Mouse (Mus musculus) cerebellum, adult 2 months (tissue): ENCODE measurements at regions not wholly inside any gene's neighbourhood (a gene's known extent, or its start where the extent isn't known, plus 50 kb on each side); places are given as distances from the start of the nearest gene placed in this dataset.

ENCODE experiments used
- CTCF ChIP-seq: fragments of 200-500 bp; IDR thresholded peaks from 2 replicates; pipeline ENCODE4 v1.5.1; 2011; ENCODE audit warnings: low read depth, mild to moderate bottlenecking, control low read depth, low read length, moderate library complexity, borderline replicate concordance; ENCODE audit not compliant: insufficient read depth
- POLR2A ChIP-seq: fragments of 200-500 bp; IDR thresholded peaks from 2 replicates; pipeline ENCODE4 v1.6.1; 2011; ENCODE audit warnings: low read length, control low read depth, borderline replicate concordance; ENCODE audit not compliant: insufficient read depth

- TF ChIP-seq CTCF (peak; percentile 57), POLR2A (no peak)
Measured at GRCm38 (mm10) chr12:27059885-27060284, 282.5 kb downstream of the Sox11 start.
